Mouse (Mus musculus) forebrain, embryonic 10.5 days (tissue): ENCODE results near the gene Epha4. TPM values are rescaled to one million over a fixed set of nuclear protein-coding genes. Genes with fewer than 3 reads are reported as not detected.

Source experiments
- DNase-seq: peaks from one replicate; pipeline ENCODE4 v3.0.0-alpha.2; 2017; ENCODE audit warnings: low spot score; ENCODE audit errors: extremely low spot score
- H3K27ac ChIP-seq: fragments of 300-500 bp; sonication (generic); 2 replicates; pipeline ENCODE4 v1.5.1; 2016; ENCODE audit warnings: mild to moderate bottlenecking
- H3K27me3 ChIP-seq: fragments of 300-500 bp; sonication (generic); 2 replicates; pipeline ENCODE4 v1.6.1; 2016; ENCODE audit warnings: mild to moderate bottlenecking; ENCODE audit not compliant: poor library complexity, severe bottlenecking
- H3K36me3 ChIP-seq: fragments of 300-500 bp; sonication (generic); replicated peaks from 2 replicates; pipeline ENCODE4 v1.6.1; 2016; ENCODE audit warnings: mild to moderate bottlenecking, moderate library complexity
- H3K4me1 ChIP-seq: fragments of 300-500 bp; sonication (generic); 2 replicates; pipeline ENCODE4 v1.6.1; 2016
- H3K4me3 ChIP-seq: fragments of 300-500 bp; sonication (generic); 2 replicates; pipeline ENCODE4 v1.5.1; 2016; ENCODE audit warnings: mild to moderate bottlenecking, moderate library complexity
- H3K9me3 ChIP-seq: fragments of 300-500 bp; sonication (generic); 2 replicates; pipeline ENCODE4 v1.6.1; 2016; ENCODE audit warnings: mild to moderate bottlenecking, moderate library complexity
- WGBS: fragments of 180-500 bp; shearing (Covaris S2); methylation state at CpG from one replicate; pipeline ENCODE4 v1.1.7; 2016; 5-methylcytosine and 5-hydroxymethylcytosine counted together
- polyA plus RNA-seq: library from polyadenylated mRNA; unstranded; fragments of >200 nt; fragmentation: Nextera tagmentation; extraction: Ambion mirVana; gene quantifications from 2 replicates; pipeline ENCODE4 v1.2.1, GENCODE M21; 2016

Epha4 gene
- polyA plus RNA-seq, 1 experiment from 2014 or later = 25.9 TPM

DNA sequence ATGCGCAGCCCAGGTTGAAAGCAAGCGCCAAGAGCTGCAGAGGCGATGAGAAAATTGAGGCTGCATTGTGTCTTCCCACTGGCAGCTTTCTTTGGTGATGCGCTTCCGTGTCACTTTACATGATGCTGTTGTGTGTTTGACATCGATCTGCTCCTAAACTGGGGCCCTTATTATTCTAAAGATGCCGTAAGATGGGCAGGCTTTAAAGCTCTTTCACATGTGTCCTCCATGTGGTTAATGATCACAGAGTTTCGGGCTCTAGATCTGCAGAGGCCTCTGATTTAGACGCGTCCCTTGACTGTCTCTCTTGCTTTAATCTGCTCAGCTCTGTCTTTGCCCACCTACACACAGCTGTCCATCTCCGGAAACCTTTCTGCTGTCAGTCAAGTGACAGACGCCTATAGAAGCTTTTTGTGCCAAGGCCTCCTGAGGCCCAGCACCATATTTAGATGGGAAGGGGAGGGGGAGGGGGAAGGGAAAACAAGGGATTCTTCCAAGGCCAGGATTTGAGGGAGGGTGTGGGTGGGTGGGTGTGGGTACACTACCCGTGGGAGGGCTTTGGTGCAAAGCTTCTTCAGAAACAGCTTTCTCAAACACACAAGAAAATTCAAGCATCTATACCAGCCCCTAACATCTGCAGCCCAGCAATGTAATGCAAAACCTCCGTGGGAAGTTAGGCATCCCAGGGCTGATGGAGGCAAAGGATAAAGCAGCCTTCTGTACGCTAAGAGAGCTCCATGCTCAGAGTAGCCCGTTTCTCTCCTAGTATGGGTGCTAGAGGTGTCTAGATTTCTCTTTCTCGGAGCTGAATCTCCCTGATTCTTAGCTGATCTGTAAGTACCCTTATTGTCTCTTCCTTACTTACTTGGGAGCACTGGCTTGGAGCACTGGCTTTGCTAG is 7.0 kb upstream of the Epha4 start:
- no peak for DNase-seq
- Histone ChIP-seq H3K36me3 (no peaks in the 10 kb centered on the region), H3K4me1 (peaks cover 25% of the 10 kb centered on the region), H3K27ac (peak overlapping the region; percentile 67), H3K27me3 (peaks cover 46% of the 10 kb centered on the region), H3K4me3 (peak overlapping the region; percentile 30), H3K9me3 (no peaks in the 10 kb centered on the region)
- 15% methylated on average over 15 of the region's 17 CpGs for WGBS

- peaks cover 46% of the 10 kb centered on the region for H3K27me3 ChIP-seq
- no peak overlapping the region for H3K4me3 ChIP-seq
- H3K27ac ChIP-seq = no peak overlapping the region
- peaks cover 43% of the 10 kb centered on the region for H3K4me1 ChIP-seq
- DNase-seq = no peak
- H3K36me3 ChIP-seq = no peaks in the 10 kb centered on the region
- WGBS = 84% methylated on average over 3 of the region's 3 CpGs
- no peaks in the 10 kb centered on the region for H3K9me3 ChIP-seq
Measured at GRCm38 (mm10) chr1:77518715-77519114, 3.8 kb upstream of the Epha4 start.

DNA sequence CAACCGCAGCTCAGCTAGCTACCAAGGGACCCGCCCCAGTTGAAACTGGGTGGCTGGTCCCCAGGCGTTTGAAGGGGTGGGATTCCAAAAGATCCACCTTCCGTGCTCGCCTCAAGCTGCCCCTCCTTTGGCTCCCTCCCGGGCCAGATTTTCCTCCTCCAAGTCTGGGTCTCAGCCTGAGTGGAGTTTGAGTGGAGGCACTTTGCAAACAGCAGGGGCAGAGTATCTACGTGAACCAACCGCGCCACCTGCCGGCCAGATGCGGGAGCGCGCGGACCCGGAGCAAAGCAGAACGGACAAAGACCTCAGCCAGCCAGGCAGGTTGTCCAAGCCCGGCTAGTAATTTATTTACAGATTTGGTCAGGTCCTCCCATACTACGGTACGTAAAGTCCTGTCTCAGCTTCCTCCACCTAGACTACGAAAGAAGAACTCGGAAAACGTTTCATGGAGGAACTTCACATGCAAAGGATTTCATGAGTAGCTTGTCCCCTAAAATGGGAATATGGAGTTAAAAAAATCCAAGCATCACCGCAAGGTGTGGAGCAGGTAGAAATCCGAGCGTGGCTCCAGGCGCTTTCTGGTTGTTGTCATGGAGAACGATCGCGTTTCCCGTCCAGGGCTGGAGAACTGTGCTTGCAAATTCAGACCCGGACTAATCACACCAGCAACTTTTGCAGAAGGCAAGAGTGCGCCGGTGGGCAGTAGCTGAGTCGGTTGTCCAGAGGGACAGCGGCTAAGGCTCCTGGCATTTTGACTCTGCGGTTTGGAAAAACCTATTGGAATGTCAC is 1.5 kb upstream of the Epha4 start:
- Histone ChIP-seq H3K9me3 (no peaks in the 10 kb centered on the region), H3K4me3 (peak overlapping the region; percentile 81), H3K27me3 (peaks cover 39% of the 10 kb centered on the region), H3K36me3 (no peaks in the 10 kb centered on the region), H3K4me1 (peaks cover 50% of the 10 kb centered on the region), H3K27ac (peak overlapping the region; percentile 93)
- DNase-seq = peak; percentile 92
- WGBS = under 1% methylated on average over 36 of the region's 36 CpGs

DNA sequence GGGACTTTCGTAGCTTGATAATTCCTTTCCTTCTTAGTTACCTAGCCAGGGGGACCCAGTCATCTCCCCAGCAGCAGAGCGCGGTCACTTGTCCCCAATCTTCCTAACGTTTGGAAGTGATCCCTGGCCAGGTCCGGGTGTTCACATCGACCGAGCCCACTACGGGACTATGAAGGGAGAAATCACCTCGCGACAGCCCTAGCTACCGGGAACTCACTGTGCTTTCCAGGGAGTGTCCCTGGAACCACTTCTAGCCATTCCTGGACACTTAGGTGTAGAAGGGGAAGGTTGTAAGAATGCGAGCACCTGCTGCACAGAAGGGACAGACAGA is 728 bp upstream of the Epha4 start:
- H3K27ac ChIP-seq = peak overlapping the region; percentile 93

GRCm38 (mm10) chr1:77514325-77514962 is 444 bp downstream of the Epha4 start:
- Histone ChIP-seq H3K27me3 (peaks cover 36% of the 10 kb centered on the region), H3K9me3 (no peaks in the 10 kb centered on the region), H3K4me3 (peak overlapping the region; percentile 81), H3K36me3 (peaks cover 16% of the 10 kb centered on the region), H3K4me1 (peaks cover 60% of the 10 kb centered on the region), H3K27ac (peak overlapping the region; percentile 93)
- peak; percentile 71 for DNase-seq
- under 1% methylated on average over 45 of the region's 45 CpGs for WGBS

More for the DNA sequence above, 728 bp upstream of the Epha4 start:
- H3K27me3 ChIP-seq = peaks cover 40% of the 10 kb centered on the region
- H3K36me3 ChIP-seq = peaks cover 5% of the 10 kb centered on the region; the same call in 1 of the 2 replicates
- H3K4me3 ChIP-seq = peak overlapping the region; percentile 81
- H3K9me3 ChIP-seq = no peaks in the 10 kb centered on the region
- DNase-seq = peak; percentile 66
- H3K4me1 ChIP-seq = peaks cover 51% of the 10 kb centered on the region
- WGBS = 0% methylated on average over 12 of the region's 12 CpGs

GRCm38 (mm10) chr1:77513959-77514324 is 946 bp downstream of the Epha4 start:
- Histone ChIP-seq H3K4me3 (peak overlapping the region; percentile 81), H3K4me1 (peaks cover 65% of the 10 kb centered on the region), H3K27me3 (peaks cover 31% of the 10 kb centered on the region), H3K27ac (peak overlapping the region; percentile 93), H3K36me3 (peaks cover 21% of the 10 kb centered on the region), H3K9me3 (no peaks in the 10 kb centered on the region)
- DNase-seq = no peak
- 0% methylated on average over 9 of the region's 9 CpGs for WGBS

GRCm38 (mm10) chr1:77513411-77513941 is 1.4 kb downstream of the Epha4 start:
- Histone ChIP-seq H3K36me3 (peaks cover 26% of the 10 kb centered on the region), H3K9me3 (no peaks in the 10 kb centered on the region), H3K27ac (peak overlapping the region; percentile 93), H3K4me1 (peaks cover 70% of the 10 kb centered on the region), H3K4me3 (peak overlapping the region; percentile 81), H3K27me3 (peaks cover 26% of the 10 kb centered on the region)
- WGBS = under 1% methylated on average over 26 of the region's 27 CpGs
- peak; percentile 77 for DNase-seq

- Histone ChIP-seq H3K27ac (peak overlapping the region; percentile 93), H3K9me3 (no peaks in the 10 kb centered on the region), H3K4me1 (peaks cover 78% of the 10 kb centered on the region), H3K36me3 (peaks cover 33% of the 10 kb centered on the region), H3K4me3 (peak overlapping the region; percentile 81), H3K27me3 (peaks cover 19% of the 10 kb centered on the region)
- DNase-seq = peak; percentile 69
- WGBS = under 1% methylated on average over 20 of the region's 20 CpGs
Measured at GRCm38 (mm10) chr1:77512431-77513195, 2.3 kb downstream of the Epha4 start.

DNA sequence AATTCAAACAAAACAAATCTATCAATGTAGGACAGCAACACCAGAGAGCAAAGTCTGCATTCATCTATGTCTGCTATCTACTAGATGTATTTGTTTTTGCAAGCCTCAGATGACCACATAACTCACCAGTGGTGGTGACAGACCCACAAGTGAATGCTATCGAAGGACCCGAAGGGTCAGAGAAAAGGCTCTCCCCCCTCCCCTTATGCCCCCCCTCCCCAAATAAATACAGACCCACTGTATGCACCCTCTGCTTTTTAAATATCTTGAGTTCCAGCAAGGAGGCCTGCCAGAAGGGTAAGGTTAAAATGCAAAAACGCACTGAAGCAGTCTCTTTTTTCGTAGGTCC is 2.9 kb downstream of the Epha4 start:
- peak overlapping the region; percentile 93 for H3K27ac ChIP-seq
- H3K27me3 ChIP-seq = peaks cover 18% of the 10 kb centered on the region
- peaks cover 37% of the 10 kb centered on the region for H3K36me3 ChIP-seq
- no peaks in the 10 kb centered on the region for H3K9me3 ChIP-seq
- WGBS = 6% methylated on average over 4 of the region's 4 CpGs
- H3K4me1 ChIP-seq = peaks cover 78% of the 10 kb centered on the region
- no peak for DNase-seq
- peak overlapping the region; percentile 81 for H3K4me3 ChIP-seq

- no peaks in the 10 kb centered on the region for H3K9me3 ChIP-seq
- H3K36me3 ChIP-seq = peaks cover 42% of the 10 kb centered on the region
- H3K27ac ChIP-seq = peak overlapping the region; percentile 93
- WGBS = 34% methylated on average over 10 of the region's 10 CpGs
- peaks cover 22% of the 10 kb centered on the region for H3K27me3 ChIP-seq
- peak overlapping the region; percentile 81 for H3K4me3 ChIP-seq
- peaks cover 78% of the 10 kb centered on the region for H3K4me1 ChIP-seq
- DNase-seq = no peak
Measured at GRCm38 (mm10) chr1:77511372-77512058, 3.4 kb downstream of the Epha4 start.

GRCm38 (mm10) chr1:77510623-77511022 is 4.3 kb downstream of the Epha4 start:
- Histone ChIP-seq H3K27me3 (peaks cover 25% of the 10 kb centered on the region), H3K27ac (peak overlapping the region; percentile 93), H3K36me3 (peaks cover 47% of the 10 kb centered on the region), H3K9me3 (no peaks in the 10 kb centered on the region), H3K4me1 (peaks cover 79% of the 10 kb centered on the region), H3K4me3 (peak overlapping the region; percentile 81)
- WGBS = 55% methylated on average over 5 of the region's 5 CpGs
- no peak for DNase-seq
